Mouse (Mus musculus) liver, adult 2 months (tissue): Measurements from ENCODE around the gene Hic2. TPM values are rescaled to one million over a fixed set of nuclear protein-coding genes. Genes with fewer than 3 reads are reported as not detected.

Experiments used
- DNase-seq: peaks from one replicate; pipeline ENCODE4 v3.0.0-alpha.2; 2011; ENCODE audit warnings: low read depth, low spot score; ENCODE audit errors: extremely low read depth
- H3K27ac ChIP-seq: fragments of 200-500 bp; replicated peaks from 2 replicates; pipeline ENCODE4 v1.5.1; 2012; ENCODE audit warnings: low read depth, mild to moderate bottlenecking, control low read depth, inconsistent platforms, low read length; ENCODE audit not compliant: insufficient read depth
- H3K27me3 ChIP-seq: fragments of 200-500 bp; 2 replicates; pipeline ENCODE4 v1.6.1; 2012; ENCODE audit warnings: mild to moderate bottlenecking, moderate library complexity, low read length, inconsistent platforms; ENCODE audit not compliant: control insufficient read depth, insufficient read depth
- H3K36me3 ChIP-seq: fragments of 200-500 bp; 2 replicates; pipeline ENCODE4 v1.6.1; 2012; ENCODE audit warnings: low read length, inconsistent platforms; ENCODE audit not compliant: control insufficient read depth, insufficient read depth
- H3K4me1 ChIP-seq: fragments of 200-500 bp; 2 replicates; pipeline ENCODE4 v1.6.1; 2011; ENCODE audit warnings: low read length; ENCODE audit not compliant: control insufficient read depth, insufficient read depth
- H3K4me3 ChIP-seq: fragments of 200-500 bp; 2 replicates; pipeline ENCODE4 v1.5.1; 2011; ENCODE audit warnings: low read depth, mild to moderate bottlenecking, control low read depth, low read length, moderate library complexity; ENCODE audit not compliant: insufficient read depth
- H3K79me2 ChIP-seq: fragments of 200-500 bp; 2 replicates; pipeline ENCODE4 v1.6.1; 2012; ENCODE audit warnings: inconsistent platforms, mild to moderate bottlenecking, low read length, moderate library complexity; ENCODE audit not compliant: control insufficient read depth, insufficient read depth
- H3K9ac ChIP-seq: fragments of 200-500 bp; 2 replicates; pipeline ENCODE4 v1.6.1; 2012; ENCODE audit warnings: low read depth, mild to moderate bottlenecking, control low read depth, inconsistent platforms, low read length
- CTCF ChIP-seq: fragments of 200-500 bp; IDR thresholded peaks from 2 replicates; pipeline ENCODE4 v1.5.1; 2011; ENCODE audit warnings: low read depth, low read length, control low read depth
- POLR2A ChIP-seq: fragments of 200-500 bp; IDR thresholded peaks from 2 replicates; pipeline ENCODE4 v1.6.1; 2011; ENCODE audit warnings: low read length, control low read depth; ENCODE audit not compliant: insufficient read depth; ENCODE audit errors: extremely low read depth
- WGBS: fragments of 180-500 bp; shearing (Covaris S2); methylation state at CpG from one replicate; pipeline ENCODE4 v1.1.7; 2018; 5-methylcytosine and 5-hydroxymethylcytosine counted together
- polyA plus RNA-seq: library from polyadenylated mRNA; depleted of rRNA; stranded (reverse); fragments of >200 nt; gene quantifications from 2 replicates; pipeline ENCODE4 v1.2.3, GENCODE M21; 2012
- total RNA-seq: library from RNA; depleted of rRNA; stranded (reverse); fragments of >200 nt; gene quantifications from 2 replicates; pipeline ENCODE4 v1.2.3, GENCODE M21; 2014

The Hic2 gene
- total and polyA plus RNA-seq, 2 experiments: 0.83 to 0.87 TPM

- DNase-seq: no peak
- H3K27me3 ChIP-seq: no peaks in the 10 kb centered on the region
- H3K9ac ChIP-seq: no peak overlapping the region
- H3K4me3 ChIP-seq: no peak overlapping the region
- H3K79me2 ChIP-seq: peaks cover 21% of the 10 kb centered on the region; the same call in 1 of the 2 replicates
- H3K4me1 ChIP-seq: peaks cover 7% of the 10 kb centered on the region
- H3K27ac ChIP-seq: no peak overlapping the region
- 68% methylated on average over 3 of the region's 3 CpGs for WGBS
- no peak for TF ChIP-seq POLR2A
- no peaks in the 10 kb centered on the region for H3K36me3 ChIP-seq
Observed at GRCm38 (mm10) chr16:17252086-17252726, 18.8 kb downstream of the Hic2 start.

GRCm38 (mm10) chr16:17252841-17253240 lies 19.5 kb downstream of the Hic2 start:
- no peak for TF ChIP-seq CTCF
- no peak for TF ChIP-seq POLR2A
- H3K9ac ChIP-seq: no peak overlapping the region
- 92% methylated on average over 7 of the region's 7 CpGs for WGBS

GRCm38 (mm10) chr16:17254005-17254597 lies 20.7 kb downstream of the Hic2 start:
- no peak overlapping the region for H3K4me3 ChIP-seq
- DNase-seq: peak; percentile 29
- peaks cover 16% of the 10 kb centered on the region; the same call in 1 of the 2 replicates for H3K79me2 ChIP-seq
- H3K36me3 ChIP-seq: no peaks in the 10 kb centered on the region
- H3K4me1 ChIP-seq: peaks cover 7% of the 10 kb centered on the region
- H3K27ac ChIP-seq: no peak overlapping the region
- no peaks in the 10 kb centered on the region for H3K27me3 ChIP-seq
- WGBS: 63% methylated on average over 4 of the region's 4 CpGs
- H3K9ac ChIP-seq: no peak overlapping the region
- no peak for TF ChIP-seq POLR2A

More at GRCm38 (mm10) chr16:17252841-17253240, 19.5 kb downstream of the Hic2 start:
- Histone ChIP-seq H3K27ac (no peak overlapping the region), H3K4me3 (no peak overlapping the region), H3K79me2 (peaks cover 21% of the 10 kb centered on the region; the same call in 1 of the 2 replicates), H3K27me3 (no peaks in the 10 kb centered on the region), H3K36me3 (no peaks in the 10 kb centered on the region), H3K4me1 (peaks cover 7% of the 10 kb centered on the region)
- DNase-seq: no peak

- WGBS: 81% methylated on average over 2 of the region's 2 CpGs
- no peak for DNase-seq
- Histone ChIP-seq H3K4me3 (no peak overlapping the region), H3K27me3 (no peaks in the 10 kb centered on the region), H3K36me3 (no peaks in the 10 kb centered on the region), H3K9ac (no peak overlapping the region), H3K4me1 (peaks cover 7% of the 10 kb centered on the region), H3K79me2 (peaks cover 11% of the 10 kb centered on the region; the same call in 1 of the 2 replicates), H3K27ac (no peak overlapping the region)
- TF ChIP-seq POLR2A (no peak), CTCF (no peak)
Observed at GRCm38 (mm10) chr16:17255270-17255669, 21.9 kb downstream of the Hic2 start.

- TF ChIP-seq CTCF (no peak), POLR2A (no peak)
- DNase-seq: peak; percentile 79
Observed at GRCm38 (mm10) chr16:17257359-17257821, 24.0 kb downstream of the Hic2 start.

GRCm38 (mm10) chr16:17258917-17259316 lies 25.5 kb downstream of the Hic2 start:
- H3K27me3 ChIP-seq: no peaks in the 10 kb centered on the region
- 97% methylated on average over 12 of the region's 12 CpGs for WGBS
- no peak overlapping the region for H3K9ac ChIP-seq
- H3K27ac ChIP-seq: no peak overlapping the region
- DNase-seq: no peak
- peaks cover 4% of the 10 kb centered on the region for H3K4me1 ChIP-seq
- H3K79me2 ChIP-seq: no peaks in the 10 kb centered on the region
- H3K36me3 ChIP-seq: no peaks in the 10 kb centered on the region
- H3K4me3 ChIP-seq: no peak overlapping the region
- TF ChIP-seq POLR2A: no peak
- TF ChIP-seq CTCF: no peak

More at GRCm38 (mm10) chr16:17257359-17257821, 24.0 kb downstream of the Hic2 start:
- no peak overlapping the region for H3K9ac ChIP-seq
- 37% methylated on average over 9 of the region's 9 CpGs for WGBS
- no peak overlapping the region for H3K27ac ChIP-seq
- peaks cover 4% of the 10 kb centered on the region for H3K4me1 ChIP-seq
- H3K79me2 ChIP-seq: peaks cover 6% of the 10 kb centered on the region; the same call in 1 of the 2 replicates
- no peak overlapping the region for H3K4me3 ChIP-seq
- no peaks in the 10 kb centered on the region for H3K27me3 ChIP-seq
- H3K36me3 ChIP-seq: no peaks in the 10 kb centered on the region
